Mouse (Mus musculus): ENCODE results near the gene Mrpl39. TPM values are rescaled to one million over a fixed set of nuclear protein-coding genes. Genes with fewer than 3 reads are reported as not detected.

The Mrpl39 gene
- polyA plus RNA-seq, 1 experiment from 2014 or later: 47.7 TPM

GRCm38 (mm10) chr16:84737358-84737757 is 1.8 kb upstream of the Mrpl39 start:
- H3K27me3 ChIP-seq (ENCODE audit: insufficient read depth, low read length): no peaks in the 10 kb centered on the region
- no peak overlapping the region for H3K27ac ChIP-seq (ENCODE audit: low read depth)
- 77% methylated on average over 3 of the region's 3 CpGs for WGBS
- DNase-seq: no peak
- peaks cover 7% of the 10 kb centered on the region; the same call in 1 of the 2 replicates for H3K36me3 ChIP-seq (ENCODE audit: insufficient read depth)
- peak; percentile 40 for TF ChIP-seq CTCF (IDR thresholded peaks at IDR 0.05; ENCODE audit: low read depth)
- no peak overlapping the region for H3K9ac ChIP-seq
- H3K4me2 ChIP-seq: no peak overlapping the region
- no peaks in the 10 kb centered on the region for H3K9me3 ChIP-seq (ENCODE audit: low read depth, low read length)
- ATAC-seq (ENCODE audit: insufficient read depth): no peak
- H3K4me1 ChIP-seq (ENCODE audit: insufficient read depth): peaks cover 4% of the 10 kb centered on the region; the same call in 1 of the 2 replicates
- no peak overlapping the region for H3K4me3 ChIP-seq (ENCODE audit: low read depth, low read length)

GRCm38 (mm10) chr16:84734806-84735165 is 756 bp downstream of the Mrpl39 start:
- Histone ChIP-seq H3K27ac (ENCODE audit: low read depth) (no peak overlapping the region), H3K4me3 (ENCODE audit: low read depth, low read length) (peak overlapping the region; percentile 80), H3K36me3 (ENCODE audit: insufficient read depth) (peaks cover 29% of the 10 kb centered on the region), H3K9me3 (ENCODE audit: low read depth, low read length) (no peaks in the 10 kb centered on the region), H3K9ac (peak overlapping the region; percentile 84), H3K4me1 (ENCODE audit: insufficient read depth) (peaks cover 4% of the 10 kb centered on the region; the same call in 1 of the 2 replicates), H3K27me3 (ENCODE audit: insufficient read depth, low read length) (no peaks in the 10 kb centered on the region), H3K4me2 (peak overlapping the region; percentile 74)
- WGBS: under 1% methylated on average over 15 of the region's 15 CpGs
- peak; percentile 50 for ATAC-seq (ENCODE audit: insufficient read depth)
- TF ChIP-seq CTCF (IDR thresholded peaks at IDR 0.05; ENCODE audit: low read depth): no peak
- DNase-seq: peak; percentile 17

DNA sequence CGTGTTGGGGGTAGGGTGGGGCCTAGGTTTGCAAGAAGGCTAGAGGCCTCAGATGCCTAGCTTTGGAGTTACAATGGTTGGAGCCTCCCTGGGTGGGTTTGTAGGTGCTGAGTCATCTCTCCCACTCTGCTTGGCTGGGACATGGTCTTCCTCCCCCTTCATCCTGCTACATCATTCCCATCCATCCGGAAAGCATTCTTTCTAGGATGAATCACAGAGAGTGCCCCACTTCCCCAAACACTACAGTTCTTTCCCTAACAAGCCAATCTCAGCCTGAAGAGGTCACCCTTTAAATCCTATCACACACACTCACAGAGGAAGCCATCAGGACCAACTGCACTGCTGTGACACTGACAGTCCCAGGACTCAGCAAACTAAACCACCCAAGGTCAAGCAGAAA is 14.9 kb downstream of the Mrpl39 start:
- Histone ChIP-seq H3K9me3 (ENCODE audit: low read depth, low read length) (no peaks in the 10 kb centered on the region), H3K36me3 (ENCODE audit: insufficient read depth) (peaks cover 64% of the 10 kb centered on the region), H3K4me1 (ENCODE audit: insufficient read depth) (no peaks in the 10 kb centered on the region), H3K9ac (no peak overlapping the region), H3K4me2 (no peak overlapping the region), H3K4me3 (ENCODE audit: low read depth, low read length) (no peak overlapping the region), H3K27ac (ENCODE audit: low read depth) (no peak overlapping the region), H3K27me3 (ENCODE audit: insufficient read depth, low read length) (no peaks in the 10 kb centered on the region)
- WGBS: 88% methylated on average over 2 of the region's 2 CpGs
- TF ChIP-seq CTCF (IDR thresholded peaks at IDR 0.05; ENCODE audit: low read depth): no peak
- no peak for ATAC-seq (ENCODE audit: insufficient read depth)
- DNase-seq: no peak

DNA sequence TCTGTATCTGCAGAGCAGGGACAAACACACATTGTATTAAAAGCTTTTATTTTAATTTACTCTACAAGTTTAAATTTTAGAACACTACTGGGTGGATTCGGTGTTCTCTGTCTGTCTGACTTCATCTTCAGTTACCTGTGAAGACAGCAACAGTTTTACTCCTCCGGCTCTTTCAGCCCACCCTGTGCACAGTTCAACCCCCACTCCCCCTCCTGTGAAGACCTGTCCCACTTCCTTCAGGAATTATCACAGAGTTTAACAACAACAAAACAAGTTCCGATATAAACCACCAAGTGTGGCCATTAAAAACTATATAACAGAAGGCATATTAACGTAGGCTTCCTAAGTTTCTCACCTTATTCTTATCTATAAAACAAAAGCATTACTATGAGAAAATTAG is 17.3 kb downstream of the Mrpl39 start:
- Histone ChIP-seq H3K27me3 (ENCODE audit: insufficient read depth, low read length) (no peaks in the 10 kb centered on the region), H3K4me1 (ENCODE audit: insufficient read depth) (no peaks in the 10 kb centered on the region), H3K36me3 (ENCODE audit: insufficient read depth) (peaks cover 42% of the 10 kb centered on the region), H3K9me3 (ENCODE audit: low read depth, low read length) (no peaks in the 10 kb centered on the region), H3K9ac (no peak overlapping the region), H3K27ac (ENCODE audit: low read depth) (no peak overlapping the region), H3K4me2 (no peak overlapping the region), H3K4me3 (ENCODE audit: low read depth, low read length) (no peak overlapping the region)
- no peak for TF ChIP-seq CTCF (IDR thresholded peaks at IDR 0.05; ENCODE audit: low read depth)
- WGBS: 97% methylated on average over 4 of the region's 4 CpGs
- DNase-seq (no peak), ATAC-seq (ENCODE audit: insufficient read depth) (no peak)

DNA sequence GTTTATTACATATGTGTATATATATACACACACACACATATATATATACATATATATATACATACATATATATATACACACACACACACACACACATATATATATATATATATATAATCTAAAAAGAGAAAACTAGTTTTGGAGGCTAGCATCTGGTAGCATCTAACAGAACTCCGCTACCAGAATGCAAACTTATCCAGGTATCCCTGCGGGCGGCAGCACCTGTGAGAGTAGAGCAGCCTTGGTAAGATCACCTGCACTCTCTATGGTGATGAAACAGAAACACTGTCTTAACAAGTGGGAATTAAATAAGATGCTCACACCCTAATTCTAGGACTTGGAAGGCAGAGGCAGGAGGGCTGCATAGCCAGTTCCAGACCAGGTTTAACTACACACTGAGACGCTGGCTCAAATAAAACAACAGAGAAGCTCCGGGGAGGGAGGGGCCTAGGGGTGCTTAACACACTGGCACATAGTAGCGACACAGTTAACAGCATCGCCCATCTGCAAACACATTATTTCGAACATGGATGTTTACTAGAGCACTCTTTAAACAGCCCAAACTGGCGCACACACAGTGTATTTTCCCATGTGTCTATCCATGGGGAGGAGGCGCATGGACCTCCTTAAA is 17.8 kb downstream of the Mrpl39 start:
- DNase-seq (no peak), ATAC-seq (ENCODE audit: insufficient read depth) (no peak)
- H3K4me3 ChIP-seq (ENCODE audit: low read depth, low read length): no peak overlapping the region
- H3K36me3 ChIP-seq (ENCODE audit: insufficient read depth): peaks cover 36% of the 10 kb centered on the region
- H3K4me2 ChIP-seq: no peak overlapping the region
- H3K9me3 ChIP-seq (ENCODE audit: low read depth, low read length): no peaks in the 10 kb centered on the region
- 92% methylated on average over 10 of the region's 10 CpGs for WGBS
- H3K9ac ChIP-seq: no peak overlapping the region
- H3K27ac ChIP-seq (ENCODE audit: low read depth): no peak overlapping the region
- H3K4me1 ChIP-seq (ENCODE audit: insufficient read depth): no peaks in the 10 kb centered on the region
- no peaks in the 10 kb centered on the region for H3K27me3 ChIP-seq (ENCODE audit: insufficient read depth, low read length)
- TF ChIP-seq CTCF (IDR thresholded peaks at IDR 0.05; ENCODE audit: low read depth): no peak

DNA sequence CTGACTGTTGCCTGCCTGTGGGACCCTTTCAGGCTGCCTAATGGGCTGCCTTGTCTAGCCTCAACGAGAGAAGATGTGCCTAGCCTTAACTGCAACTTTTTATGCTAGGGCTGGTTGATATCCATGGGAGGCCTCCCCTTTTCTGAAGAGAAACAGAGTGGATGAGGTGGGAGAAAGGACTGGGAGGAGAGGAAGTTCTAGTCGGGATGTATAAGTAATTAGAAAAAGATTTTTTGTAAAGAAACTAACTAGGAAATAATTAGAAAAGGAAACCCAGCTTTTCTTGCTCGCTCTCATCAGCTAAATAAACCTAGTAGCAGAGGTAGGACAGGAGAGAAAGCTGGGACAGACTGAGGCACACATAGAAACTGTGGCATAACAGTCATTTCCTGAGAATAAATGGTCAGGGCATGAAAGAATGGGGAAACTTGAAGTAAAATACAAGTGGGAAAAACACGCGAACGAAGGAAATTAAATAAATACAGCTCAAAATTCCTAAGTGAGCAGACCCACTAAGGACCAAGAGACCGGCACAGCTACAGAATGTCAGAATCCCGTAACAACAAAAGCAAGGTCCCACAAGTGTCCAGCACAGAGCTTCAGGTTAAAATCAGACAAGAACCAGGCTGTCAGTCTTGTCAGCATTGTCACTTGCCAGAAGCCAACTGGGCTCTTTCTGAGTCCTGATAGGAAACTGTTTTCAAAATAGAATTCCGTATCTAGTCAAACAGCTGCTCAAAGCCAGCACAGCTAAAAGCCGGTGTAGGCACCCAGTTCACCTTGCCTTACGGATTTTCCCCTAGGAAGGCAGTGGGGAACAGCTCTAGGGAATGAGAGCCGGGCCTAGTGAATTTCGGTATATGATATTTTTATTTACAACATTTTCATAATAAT is 18.6 kb downstream of the Mrpl39 start:
- Histone ChIP-seq H3K9me3 (ENCODE audit: low read depth, low read length) (no peaks in the 10 kb centered on the region), H3K27ac (ENCODE audit: low read depth) (no peak overlapping the region), H3K36me3 (ENCODE audit: insufficient read depth) (peaks cover 30% of the 10 kb centered on the region), H3K9ac (no peak overlapping the region), H3K4me1 (ENCODE audit: insufficient read depth) (no peaks in the 10 kb centered on the region), H3K4me3 (ENCODE audit: low read depth, low read length) (no peak overlapping the region), H3K4me2 (no peak overlapping the region), H3K27me3 (ENCODE audit: insufficient read depth, low read length) (no peaks in the 10 kb centered on the region)
- DNase-seq (no peak), ATAC-seq (ENCODE audit: insufficient read depth) (no peak)
- TF ChIP-seq CTCF (IDR thresholded peaks at IDR 0.05; ENCODE audit: low read depth): no peak
- 86% methylated on average over 13 of the region's 13 CpGs for WGBS

DNA sequence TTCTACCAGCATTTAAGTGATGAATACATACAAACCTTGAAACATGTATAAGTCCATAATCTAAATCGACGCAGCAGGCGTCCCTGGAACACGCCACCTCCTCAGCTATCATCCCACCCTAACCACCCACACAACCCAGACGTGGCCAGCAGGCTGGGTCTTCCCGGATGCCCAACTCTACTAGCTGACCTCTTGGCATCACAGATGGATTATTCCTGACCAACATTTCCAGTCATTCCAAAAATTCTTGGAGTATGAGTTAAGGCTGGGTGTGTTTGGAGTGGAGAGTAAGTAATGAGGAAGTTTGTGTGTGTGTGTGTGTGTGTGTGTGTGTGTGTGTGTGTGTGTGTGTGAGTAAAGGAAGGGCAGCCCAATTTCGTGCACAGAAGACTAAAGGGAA is 19.3 kb downstream of the Mrpl39 start:
- no peak for TF ChIP-seq CTCF (IDR thresholded peaks at IDR 0.05; ENCODE audit: low read depth)
- Histone ChIP-seq H3K4me1 (ENCODE audit: insufficient read depth) (no peaks in the 10 kb centered on the region), H3K9me3 (ENCODE audit: low read depth, low read length) (no peaks in the 10 kb centered on the region), H3K36me3 (ENCODE audit: insufficient read depth) (peaks cover 23% of the 10 kb centered on the region), H3K27ac (ENCODE audit: low read depth) (no peak overlapping the region), H3K4me2 (no peak overlapping the region), H3K27me3 (ENCODE audit: insufficient read depth, low read length) (no peaks in the 10 kb centered on the region), H3K9ac (no peak overlapping the region), H3K4me3 (ENCODE audit: low read depth, low read length) (no peak overlapping the region)
- ATAC-seq (ENCODE audit: insufficient read depth): no peak
- WGBS: 83% methylated on average over 7 of the region's 7 CpGs
- DNase-seq: no peak
